Mouse (Mus musculus): ENCODE data around the gene Tas2r124. TPM values are rescaled to one million over a fixed set of nuclear protein-coding genes. Genes with fewer than 3 reads are reported as not detected.

Tas2r124 gene
- polyA plus RNA-seq (2012; rRNA removed; ENCODE audit: low replicate concordance) = not detected in 2 replicates

DNA sequence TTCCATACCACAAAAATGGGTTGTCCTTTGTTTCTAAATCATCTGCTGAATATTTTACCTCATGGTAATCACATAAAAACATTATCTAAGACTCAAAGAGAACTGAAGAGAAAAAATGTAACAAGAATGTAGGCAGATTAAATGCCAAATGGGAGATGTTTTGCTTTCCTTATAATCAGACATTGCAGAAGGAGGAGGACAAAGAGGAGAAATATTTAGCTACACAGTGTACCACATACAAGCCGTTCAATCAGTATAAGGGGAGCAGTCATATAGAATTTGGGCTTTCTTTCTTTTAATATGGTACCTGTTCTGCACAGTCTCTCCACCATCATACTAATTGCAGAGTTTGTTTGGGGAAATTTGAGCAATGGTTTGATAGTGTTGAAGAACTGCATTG lies at the start of gene Tas2r124:
TSS of gene Tas2r124 (plus strand) at position 301 of the 400 bp plus-strand sequence.

DNA sequence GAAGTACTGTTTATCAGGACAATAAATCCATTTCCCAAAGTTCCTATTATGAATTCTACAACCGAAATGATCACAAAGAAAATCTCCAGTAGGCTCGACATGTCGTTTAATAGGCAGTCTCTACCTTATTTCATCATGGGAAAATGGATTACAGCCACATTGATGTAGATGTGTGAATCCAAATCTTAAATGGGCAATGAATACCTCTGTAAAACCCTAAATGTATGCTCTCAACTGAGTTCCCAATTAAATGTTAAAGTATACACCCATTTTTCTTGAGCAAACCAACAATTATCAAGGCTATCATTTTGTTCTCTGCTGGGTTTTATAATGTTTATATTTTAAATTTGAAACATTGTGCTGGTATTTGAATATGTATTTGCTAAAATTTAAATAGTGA lies 42.7 kb upstream of the Tas2r124 start, which contains the start of gene Tas2r122:
TSS of gene Tas2r122 (minus strand) at position 101 of the 400 bp plus-strand sequence.

DNA sequence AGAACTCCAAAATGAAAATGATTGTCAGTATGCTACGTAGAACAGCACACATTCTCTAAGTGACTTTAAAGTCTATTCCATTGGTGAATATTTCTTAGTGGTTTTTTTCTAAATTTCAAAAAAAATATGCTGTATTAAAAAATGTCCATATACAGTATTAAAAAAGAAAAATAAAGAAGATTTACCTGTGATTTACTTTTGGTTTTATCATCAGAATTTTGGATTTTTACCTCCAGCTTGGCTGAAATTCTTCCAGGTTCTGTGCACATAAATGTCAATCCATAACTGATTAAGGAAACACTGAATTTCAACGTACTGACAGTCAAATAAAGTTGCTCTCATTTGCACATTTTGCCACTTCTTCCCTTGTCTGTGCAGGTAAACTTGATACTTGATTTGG lies 16.6 kb upstream of the Tas2r124 start, which contains the start of gene Tas2r115:
TSS of gene Tas2r115 (minus strand) at position 101 of the 400 bp plus-strand sequence.

DNA sequence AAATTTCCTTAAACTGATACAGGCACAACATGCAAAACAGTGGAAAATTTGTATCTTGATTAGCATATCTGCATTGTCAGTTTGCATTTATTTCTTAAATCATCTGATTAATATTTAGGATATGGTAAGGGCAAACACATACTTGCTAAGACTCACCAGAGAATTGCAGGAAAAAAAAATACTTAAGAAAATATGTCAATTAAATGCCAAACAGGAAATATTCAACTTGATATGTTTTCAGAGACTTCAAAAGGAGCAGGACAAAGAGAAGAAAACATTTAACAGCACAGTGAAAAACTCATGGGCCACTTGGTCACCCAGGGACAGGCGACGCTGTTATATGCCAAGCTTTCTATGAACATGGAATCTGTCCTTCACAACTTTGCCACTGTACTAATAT lies 7.3 kb downstream of the Tas2r124 start, which contains the start of gene Tas2r102:
TSS of gene Tas2r102 (plus strand) at position 301 of the 400 bp plus-strand sequence.

DNA sequence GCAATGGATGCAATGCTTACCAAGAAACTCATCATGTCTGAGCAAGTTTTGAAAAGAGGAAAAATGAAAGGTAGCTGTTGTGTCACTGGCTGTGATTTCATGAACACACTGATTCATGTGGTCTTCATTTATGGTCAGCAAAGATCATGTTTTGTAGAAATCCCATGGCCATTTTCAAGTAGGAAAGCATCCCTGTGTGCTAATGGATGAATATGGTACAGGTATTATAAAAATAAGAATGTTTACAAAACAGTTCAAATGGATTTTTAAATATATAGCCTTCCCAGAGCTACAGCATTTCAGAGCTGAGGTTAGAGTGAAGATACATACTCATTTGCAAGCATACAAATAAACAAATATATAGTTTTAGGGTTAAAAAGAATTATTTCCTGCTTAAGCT lies 23.5 kb downstream of the Tas2r124 start, which contains the start of gene Tas2r136:
TSS of gene Tas2r136 (minus strand) at position 101 of the 400 bp plus-strand sequence.

DNA sequence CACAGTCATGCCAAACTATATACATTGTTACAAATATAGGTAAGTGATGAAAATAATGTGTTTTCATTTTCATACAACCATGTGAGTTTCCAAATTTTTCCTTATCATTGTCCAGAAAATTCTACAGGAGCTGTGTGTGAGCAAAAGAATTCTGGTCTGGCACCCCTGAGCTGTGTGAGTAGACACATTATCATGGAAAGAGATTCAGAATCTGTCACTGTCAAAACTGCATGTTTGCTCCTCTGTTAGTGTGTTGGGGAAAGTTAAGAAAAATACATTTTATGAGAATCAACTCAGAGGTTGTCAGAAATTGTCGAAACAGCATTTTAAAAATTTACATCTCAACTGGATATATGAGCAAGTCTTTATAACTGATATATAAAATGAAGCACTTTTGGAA lies 48.0 kb downstream of the Tas2r124 start, which contains the start of gene Tas2r117:
TSS of gene Tas2r117 (plus strand) at position 301 of the 400 bp plus-strand sequence.

Other genes with a start within 250 kb of the Tas2r124 start
- gene Prh1, start 184.9 kb upstream of the Tas2r124 start, polyA plus RNA-seq (2012; rRNA removed; ENCODE audit: low replicate concordance) = not detected in 2 replicates
- not detected in 2 replicates for gene Prp2, start 158.8 kb upstream of the Tas2r124 start, polyA plus RNA-seq (2012; rRNA removed; ENCODE audit: low replicate concordance)
- not detected in 2 replicates for gene A630073D07Rik, start 103.2 kb upstream of the Tas2r124 start, polyA plus RNA-seq (2012; rRNA removed; ENCODE audit: low replicate concordance)
- gene Tas2r120, start 97.8 kb upstream of the Tas2r124 start, polyA plus RNA-seq (2012; rRNA removed; ENCODE audit: low replicate concordance) = not detected in 2 replicates
- gene Tas2r121, start 53.7 kb upstream of the Tas2r124 start, polyA plus RNA-seq (2012; rRNA removed; ENCODE audit: low replicate concordance) = not detected in 2 replicates
- gene Tas2r122, start 42.8 kb upstream of the Tas2r124 start, polyA plus RNA-seq (2012; rRNA removed; ENCODE audit: low replicate concordance) = not detected in 2 replicates
- gene Tas2r115, start 16.7 kb upstream of the Tas2r124 start, polyA plus RNA-seq (2012; rRNA removed; ENCODE audit: low replicate concordance) = not detected in 2 replicates
- gene Tas2r102, start 7.4 kb downstream of the Tas2r124 start, polyA plus RNA-seq (2012; rRNA removed; ENCODE audit: low replicate concordance) = not detected in 2 replicates
- not detected in 2 replicates for gene Tas2r136, start 23.4 kb downstream of the Tas2r124 start, polyA plus RNA-seq (2012; rRNA removed; ENCODE audit: low replicate concordance)
- gene Tas2r117, start 48.1 kb downstream of the Tas2r124 start, polyA plus RNA-seq (2012; rRNA removed; ENCODE audit: low replicate concordance) = not detected in 2 replicates
- gene Tas2r123, start 92.4 kb downstream of the Tas2r124 start, polyA plus RNA-seq (2012; rRNA removed; ENCODE audit: low replicate concordance) = not detected in 2 replicates
- gene Tas2r116, start 100.7 kb downstream of the Tas2r124 start, polyA plus RNA-seq (2012; rRNA removed; ENCODE audit: low replicate concordance) = not detected in 2 replicates
- gene Tas2r110, start 113.3 kb downstream of the Tas2r124 start, polyA plus RNA-seq (2012; rRNA removed; ENCODE audit: low replicate concordance) = not detected in 2 replicates
- not detected in 2 replicates for gene Tas2r113, start 138.3 kb downstream of the Tas2r124 start, polyA plus RNA-seq (2012; rRNA removed; ENCODE audit: low replicate concordance)
- not detected in 2 replicates for gene Tas2r125, start 154.9 kb downstream of the Tas2r124 start, polyA plus RNA-seq (2012; rRNA removed; ENCODE audit: low replicate concordance)
- not detected in 2 replicates for gene Tas2r129, start 196.4 kb downstream of the Tas2r124 start, polyA plus RNA-seq (2012; rRNA removed; ENCODE audit: low replicate concordance)
- not detected in 2 replicates for gene Tas2r131, start 203.2 kb downstream of the Tas2r124 start, polyA plus RNA-seq (2012; rRNA removed; ENCODE audit: low replicate concordance)
- not detected in 2 replicates for gene Tas2r109, start 226.2 kb downstream of the Tas2r124 start, polyA plus RNA-seq (2012; rRNA removed; ENCODE audit: low replicate concordance)

Measured in duodenum, adult 2 months (tissue).